Mouse (Mus musculus): ENCODE measurements around the gene E130114P18Rik.

The E130114P18Rik gene

GRCm38 (mm10) chr4:97693931-97694330 lies 83.9 kb downstream of the E130114P18Rik start:
- no peak for DNase-seq (ENCODE audit: low spot score)

GRCm38 (mm10) chr4:97693054-97693453 lies 84.8 kb downstream of the E130114P18Rik start:
- DNase-seq (ENCODE audit: low spot score), result no peak

GRCm38 (mm10) chr4:97690384-97690766 lies 87.5 kb downstream of the E130114P18Rik start:
- no peak for DNase-seq (ENCODE audit: low spot score)

- DNase-seq (ENCODE audit: low spot score), result peak; percentile 23
These were observed 88.2 kb downstream of the E130114P18Rik start for GRCm38 (mm10) chr4:97689456-97690383.

- DNase-seq (ENCODE audit: low spot score), result no peak
These were observed 91.9 kb downstream of the E130114P18Rik start for GRCm38 (mm10) chr4:97686020-97686419.

GRCm38 (mm10) chr4:97676579-97676937 lies 101.3 kb downstream of the E130114P18Rik start:
- no peak for DNase-seq (ENCODE audit: low spot score)

- no peak for DNase-seq (ENCODE audit: low spot score)
These were observed 101.9 kb downstream of the E130114P18Rik start for GRCm38 (mm10) chr4:97675741-97676578.

GRCm38 (mm10) chr4:97673854-97674510 lies 103.9 kb downstream of the E130114P18Rik start:
- DNase-seq (ENCODE audit: low spot score), result no peak

GRCm38 (mm10) chr4:97672501-97672900 lies 105.4 kb downstream of the E130114P18Rik start:
- DNase-seq (ENCODE audit: low spot score), result no peak

GRCm38 (mm10) chr4:97671911-97672310 lies 106.0 kb downstream of the E130114P18Rik start:
- no peak for DNase-seq (ENCODE audit: low spot score)

- DNase-seq (ENCODE audit: low spot score), result no peak
These were observed 107.5 kb downstream of the E130114P18Rik start for GRCm38 (mm10) chr4:97670418-97670817.

- no peak for DNase-seq (ENCODE audit: low spot score)
These were observed 108.1 kb downstream of the E130114P18Rik start for GRCm38 (mm10) chr4:97669808-97670207.

- DNase-seq (ENCODE audit: low spot score), result no peak
These were observed 112.5 kb downstream of the E130114P18Rik start for GRCm38 (mm10) chr4:97665428-97665755.

- DNase-seq (ENCODE audit: low spot score), result no peak
These were observed 113.0 kb downstream of the E130114P18Rik start for GRCm38 (mm10) chr4:97664738-97665427.

GRCm38 (mm10) chr4:97663922-97664321 lies 114.0 kb downstream of the E130114P18Rik start:
- DNase-seq (ENCODE audit: low spot score), result no peak

GRCm38 (mm10) chr4:97662841-97663240 lies 115.0 kb downstream of the E130114P18Rik start:
- peak; percentile 15 for DNase-seq (ENCODE audit: low spot score)

GRCm38 (mm10) chr4:97661611-97662273 lies 116.1 kb downstream of the E130114P18Rik start:
- DNase-seq (ENCODE audit: low spot score), result no peak

GRCm38 (mm10) chr4:97657586-97657985 lies 120.3 kb downstream of the E130114P18Rik start:
- DNase-seq (ENCODE audit: low spot score), result no peak

- DNase-seq (ENCODE audit: low spot score), result no peak
These were observed 128.3 kb downstream of the E130114P18Rik start for GRCm38 (mm10) chr4:97649626-97650015.

GRCm38 (mm10) chr4:97648825-97649625 lies 128.9 kb downstream of the E130114P18Rik start:
- DNase-seq (ENCODE audit: low spot score), result no peak

GRCm38 (mm10) chr4:97648436-97648707 lies 129.5 kb downstream of the E130114P18Rik start:
- DNase-seq (ENCODE audit: low spot score), result no peak

Data from ovary, postnatal 36 days (tissue).